Mouse (Mus musculus) kidney, adult 18-20 months (tissue): ENCODE measurements around the gene Gm12845.
A peak's percentile ranks its signal among the peaks of the same experiment; 100 is the strongest.
"Not testable (repeated sequence)": the region's sequence is repeated elsewhere in the genome, so short reads cannot be mapped to it uniquely, and the experiment has no call there.

ENCODE experiments used
- DNase-seq: peaks from one replicate; pipeline ENCODE4 v3.0.0; 2021

Gene Gm12845

GRCm38 (mm10) chr4:117724112-117724511 is at the start of gene Gm12845:
Gene Gm12845 (plus strand): TSS chr4:117724412.
- DNase-seq = no peak

GRCm38 (mm10) chr4:117676903-117677302 is 47.3 kb upstream of the Gm12845 start:
- DNase-seq = peak; percentile 79

GRCm38 (mm10) chr4:117680963-117681362 is 43.2 kb upstream of the Gm12845 start:
- DNase-seq = no peak

- peak; percentile 89 for DNase-seq
Measured at GRCm38 (mm10) chr4:117681931-117682461, 42.2 kb upstream of the Gm12845 start, which contains the start of gene Dmap1. Gene Dmap1 (minus strand): TSS chr4:117682273.

GRCm38 (mm10) chr4:117682463-117682862 is 41.7 kb upstream of the Gm12845 start:
- DNase-seq = no peak

GRCm38 (mm10) chr4:117683048-117683768 is 41.0 kb upstream of the Gm12845 start:
- no peak for DNase-seq

- DNase-seq = no peak
Measured at GRCm38 (mm10) chr4:117686354-117686753, 37.9 kb upstream of the Gm12845 start.

- peak; percentile 51 for DNase-seq
Measured at GRCm38 (mm10) chr4:117705361-117705760, 18.9 kb upstream of the Gm12845 start.

GRCm38 (mm10) chr4:117708780-117709550 is 15.2 kb upstream of the Gm12845 start:
- peak; percentile 3 for DNase-seq

- DNase-seq = no peak
Measured at GRCm38 (mm10) chr4:117712314-117712713, 11.9 kb upstream of the Gm12845 start.

- no peak for DNase-seq
Measured at GRCm38 (mm10) chr4:117713303-117714098, 10.7 kb upstream of the Gm12845 start.

GRCm38 (mm10) chr4:117731926-117732325 is 7.7 kb downstream of the Gm12845 start:
- DNase-seq = no peak

GRCm38 (mm10) chr4:117737559-117737958 is 13.3 kb downstream of the Gm12845 start:
- DNase-seq = peak; percentile 29

- not testable (repeated sequence) for DNase-seq
Measured at GRCm38 (mm10) chr4:117752469-117752868, 28.3 kb downstream of the Gm12845 start.

- DNase-seq = no peak
Measured at GRCm38 (mm10) chr4:117760151-117760550, 35.9 kb downstream of the Gm12845 start.

GRCm38 (mm10) chr4:117765416-117765815 is 41.2 kb downstream of the Gm12845 start, which contains the start of gene Klf17:
Gene Klf17 (minus strand): TSS chr4:117765648.
- no peak for DNase-seq

- peak; percentile 69 for DNase-seq
Measured at GRCm38 (mm10) chr4:117770935-117771334, 46.7 kb downstream of the Gm12845 start.

- no peak for DNase-seq
Measured at GRCm38 (mm10) chr4:117772960-117773359, 48.7 kb downstream of the Gm12845 start.
